Comparison of ENCODE assay signal across 21 mouse cellular contexts in genomic region chr12:34195155-34195828, GRCm38 (mm10).
A peak's percentile ranks its signal among the peaks of the same experiment; 100 is the strongest.
DNase-seq lines count a peak whose midpoint lies in the region; ATAC-seq and TF ChIP-seq lines count a peak whose summit lies in the region.
"Had no signal": no experiment of that assay in that cellular context is flagged by ENCODE, and none has a peak within 500 bp of the region (broad histone marks: within the 10 kb centered on the region; RNA-seq: fewer than 3 reads in every experiment).

No protein-coding gene starts in this region.

- no peak overlapping the region for H3K27ac ChIP-seq in midbrain, embryonic 16.5 days (ENCODE audit: low read length)
- H3K27ac ChIP-seq: embryonic facial prominence, embryonic 12.5 days; embryonic facial prominence, embryonic 15.5 days; forebrain, embryonic 15.5 days; hindbrain, embryonic 12.5 days; hindbrain, embryonic 15.5 days had no signal

- no peak for TF ChIP-seq CTCF in lung, adult 2 months (IDR thresholded peaks at IDR 0.05; ENCODE audit: insufficient read depth, low read length)

- DNase-seq in lung, postnatal 36 days, result peak; percentile 1
- no peak for DNase-seq in lung, adult 2 months
- peak; percentile 15 for DNase-seq in splenic B cell, adult 2 months (ENCODE audit: low read depth, low spot score)
- DNase-seq: adrenal gland, adult 8-10 months; adrenal gland, postnatal 25 days; cerebellum, adult 18-20 months; cerebellum, adult 9-10 months; cerebellum, postnatal 14 days; gastrocnemius, postnatal 10 days; gastrocnemius, postnatal 36 days; heart, adult 11 months had no signal

- H3K27me3 ChIP-seq in splenic B cell, adult 2 months (ENCODE audit: control insufficient read depth, insufficient read depth, low read length, poor library complexity, severe bottlenecking), result no peaks in the 10 kb centered on the region
- H3K27me3 ChIP-seq in midbrain, embryonic 16.5 days (ENCODE audit: control insufficient read depth, insufficient read depth, low read depth, low read length), result no peaks in the 10 kb centered on the region
- H3K27me3 ChIP-seq: embryonic facial prominence, embryonic 12.5 days; embryonic facial prominence, embryonic 15.5 days; forebrain, embryonic 15.5 days; hindbrain, embryonic 12.5 days; hindbrain, embryonic 15.5 days had no signal

- TF ChIP-seq POLR2A in lung, adult 2 months (IDR thresholded peaks at IDR 0.05; ENCODE audit: borderline replicate concordance, extremely low read depth, low read depth, low read length), result no peak

- ATAC-seq in granulocyte monocyte progenitor cell, adult 5-6 weeks (replicated peaks; ENCODE audit: poor library complexity, severe bottlenecking), result peak; percentile 68
- ATAC-seq in CD4-positive, CD25-positive, alpha-beta regulatory T cell, adult 4 months, result no peak
- ATAC-seq in midbrain, embryonic 16.5 days, result no peak
- ATAC-seq: activated CD4-positive, CD25-positive, alpha-beta regulatory T cell, adult 4 months; forebrain, embryonic 15.5 days had no signal

- H3K4me1 ChIP-seq in lung, adult 2 months (ENCODE audit: control insufficient read depth, insufficient read depth, low read length), result no peaks in the 10 kb centered on the region
- H3K4me1 ChIP-seq in midbrain, embryonic 16.5 days (ENCODE audit: control insufficient read depth, insufficient read depth, low read length), result no peaks in the 10 kb centered on the region
- H3K4me1 ChIP-seq: forebrain, embryonic 15.5 days; hindbrain, embryonic 15.5 days had no signal

- no peak overlapping the region for H3K4me3 ChIP-seq in lung, adult 2 months (replicated peaks; ENCODE audit: extremely low read depth, low read depth, low read length)
- H3K4me3 ChIP-seq in midbrain, embryonic 16.5 days (ENCODE audit: low read depth, low read length), result no peak overlapping the region
- H3K4me3 ChIP-seq: embryonic facial prominence, embryonic 12.5 days; embryonic facial prominence, embryonic 15.5 days; forebrain, embryonic 15.5 days; hindbrain, embryonic 12.5 days; hindbrain, embryonic 15.5 days had no signal

- no peak overlapping the region for H3K9ac ChIP-seq in midbrain, embryonic 16.5 days (ENCODE audit: low read depth, low read length)
- H3K9ac ChIP-seq: embryonic facial prominence, embryonic 12.5 days; embryonic facial prominence, embryonic 15.5 days; forebrain, embryonic 15.5 days; hindbrain, embryonic 12.5 days; hindbrain, embryonic 15.5 days had no signal

- H3K4me2 ChIP-seq in midbrain, embryonic 16.5 days (ENCODE audit: low read length), result no peak overlapping the region
- H3K4me2 ChIP-seq: embryonic facial prominence, embryonic 12.5 days; embryonic facial prominence, embryonic 15.5 days; forebrain, embryonic 15.5 days; heart, embryonic 11.5 days; hindbrain, embryonic 12.5 days; hindbrain, embryonic 15.5 days had no signal

- H3K36me3 ChIP-seq in splenic B cell, adult 2 months (ENCODE audit: control insufficient read depth, insufficient read depth, low read length, poor library complexity, severe bottlenecking), result no peaks in the 10 kb centered on the region
- no peaks in the 10 kb centered on the region for H3K36me3 ChIP-seq in midbrain, embryonic 16.5 days (ENCODE audit: control insufficient read depth, insufficient read depth, low read length)
- H3K36me3 ChIP-seq: embryonic facial prominence, embryonic 12.5 days; embryonic facial prominence, embryonic 15.5 days; forebrain, embryonic 15.5 days; hindbrain, embryonic 12.5 days; hindbrain, embryonic 15.5 days had no signal

- H3K9me3 ChIP-seq in midbrain, embryonic 16.5 days (replicated peaks; ENCODE audit: control insufficient read depth, low read length, poor library complexity, severe bottlenecking), result no peaks in the 10 kb centered on the region
- H3K9me3 ChIP-seq: embryonic facial prominence, embryonic 12.5 days; embryonic facial prominence, embryonic 15.5 days; forebrain, embryonic 15.5 days; hindbrain, embryonic 12.5 days; hindbrain, embryonic 15.5 days had no signal
